Mouse (Mus musculus) heart, adult 2 months (tissue): ENCODE measurements around the gene Gm43552. TPM values are rescaled to one million over a fixed set of nuclear protein-coding genes. Genes with fewer than 3 reads are reported as not detected.

Experiments used
- DNase-seq, 2 experiments: peaks; one replicate each; pipeline ENCODE4 v3.0.0; 2021
- H3K27ac ChIP-seq: fragments of 200-600 bp; 2 replicates; pipeline ENCODE4 v1.8.1; 2022
- H3K27me3 ChIP-seq: fragments of 200-500 bp; 2 replicates; pipeline ENCODE4 v1.6.1; 2012; ENCODE audit warnings: mild to moderate bottlenecking, low read length, inconsistent platforms, mixed read lengths; ENCODE audit not compliant: control insufficient read depth, insufficient read depth
- H3K36me3 ChIP-seq: fragments of 200-500 bp; 2 replicates; pipeline ENCODE4 v1.6.1; 2012; ENCODE audit warnings: low read length, inconsistent platforms; ENCODE audit not compliant: control insufficient read depth, insufficient read depth
- H3K4me1 ChIP-seq: fragments of 200-500 bp; 2 replicates; pipeline ENCODE4 v1.6.1; 2011; ENCODE audit warnings: low read length; ENCODE audit not compliant: control insufficient read depth, insufficient read depth
- H3K4me3 ChIP-seq: fragments of 200-600 bp; 2 replicates; pipeline ENCODE4 v1.8.1; 2022
- H3K79me2 ChIP-seq: fragments of 200-500 bp; replicated peaks from 2 replicates; pipeline ENCODE4 v1.6.1; 2012; ENCODE audit warnings: mild to moderate bottlenecking, inconsistent platforms, low read length, moderate library complexity, mixed read lengths; ENCODE audit not compliant: control insufficient read depth, insufficient read depth
- H3K9ac ChIP-seq: fragments of 200-500 bp; 2 replicates; pipeline ENCODE4 v1.6.1; 2012; ENCODE audit warnings: low read depth, mild to moderate bottlenecking, control low read depth, inconsistent platforms, low read length, mixed read lengths
- CTCF ChIP-seq: fragments of 200-600 bp; IDR thresholded peaks from 2 replicates; pipeline ENCODE4 v1.8.1; 2022; ENCODE audit warnings: antibody characterized with exemption, mild to moderate bottlenecking, moderate library complexity
- EP300 ChIP-seq: fragments of 200-500 bp; IDR thresholded peaks from 2 replicates; pipeline ENCODE4 v1.6.1; 2011; ENCODE audit warnings: low read depth, low read length, control low read depth; ENCODE audit not compliant: insufficient read depth
- POLR2A ChIP-seq: fragments of 200-500 bp; IDR thresholded peaks from 2 replicates; pipeline ENCODE4 v1.6.1; 2011; ENCODE audit warnings: mild to moderate bottlenecking, low read depth, low read length, control low read depth; ENCODE audit not compliant: insufficient read depth
- WGBS: fragments of 180-500 bp; shearing (Covaris S2); methylation state at CpG from one replicate; pipeline ENCODE4 v1.1.7; 2018; 5-methylcytosine and 5-hydroxymethylcytosine counted together
- intact Hi-C: fragments of 180-260 bp; cut with DNase I; formaldehyde crosslinking; loops from one replicate; pipeline ENCODE4 v1.15.1; 2025
- polyA plus RNA-seq: library from polyadenylated mRNA; depleted of rRNA; stranded (reverse); fragments of >200 nt; gene quantifications from 2 replicates; pipeline ENCODE4 v1.2.3, GENCODE M21; 2012
- total RNA-seq, 2 experiments: library from RNA; stranded (reverse); gene quantifications; 2 replicates each; pipeline ENCODE4 v1.2.3; 2021

The Gm43552 gene
- total and polyA plus RNA-seq, 3 experiments = not detected

DNA sequence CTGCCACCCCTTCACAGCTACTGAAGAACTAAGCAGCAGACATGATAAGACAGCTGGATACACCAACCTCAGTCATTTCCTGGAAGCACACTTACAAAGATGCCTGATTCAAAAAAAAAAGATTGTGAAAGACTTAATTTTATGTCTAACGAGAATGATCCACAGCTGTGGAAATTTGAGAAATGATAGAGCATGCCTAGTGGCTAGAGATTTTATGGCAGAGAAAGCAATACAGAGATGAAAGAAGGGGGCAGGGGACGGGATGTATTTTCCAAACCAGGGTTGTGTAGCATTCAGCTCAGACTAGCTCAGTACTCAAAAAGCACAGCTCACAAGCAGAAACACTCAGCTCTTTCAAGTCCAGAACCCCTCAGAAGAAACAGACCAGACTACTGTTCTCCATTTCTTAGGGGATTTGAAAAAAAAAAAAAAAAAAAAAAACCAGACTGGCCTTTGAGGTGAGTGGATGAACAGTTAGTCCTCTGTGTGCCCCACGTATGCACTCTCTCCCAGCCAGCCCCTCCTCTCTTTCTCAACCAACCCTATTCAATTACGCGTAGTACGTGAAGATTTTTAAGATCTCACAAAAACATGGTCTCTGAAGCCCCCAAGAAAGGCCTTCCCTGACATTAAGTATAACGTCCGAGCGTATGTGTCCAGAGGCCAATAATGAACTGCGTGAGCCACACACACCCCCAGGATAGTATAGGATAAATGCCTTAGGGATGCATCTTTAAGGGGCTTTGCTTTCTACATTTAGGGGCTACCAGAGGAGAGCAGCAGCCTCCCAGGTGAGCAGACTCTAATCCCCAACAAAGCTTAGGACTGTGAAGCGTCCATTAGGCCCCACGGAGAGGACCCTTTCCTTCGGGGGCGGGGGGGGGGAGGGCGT is 57.9 kb downstream of the Gm43552 start:
- Histone ChIP-seq H3K9ac (peak overlapping the region; percentile 93), H3K79me2 (no peaks in the 10 kb centered on the region; the same call in 1 of the 2 replicates), H3K27ac (peak overlapping the region; percentile 96), H3K4me1 (peaks cover 2% of the 10 kb centered on the region; the same call in 1 of the 2 replicates), H3K36me3 (no peaks in the 10 kb centered on the region), H3K27me3 (no peaks in the 10 kb centered on the region), H3K4me3 (peak overlapping the region; percentile 87)
- no peak for DNase-seq
- intact Hi-C loops = loop anchor here (1.0 to 5.0 kb wide), 2 partner anchors 58 to 103 kb away; partner anchors contain the start of genes Gm43552, Smim14 and Ube2k
- TF ChIP-seq POLR2A (no peak), CTCF (no peak), EP300 (no peak)
- WGBS = 10% methylated on average over 15 of the region's 15 CpGs

DNA sequence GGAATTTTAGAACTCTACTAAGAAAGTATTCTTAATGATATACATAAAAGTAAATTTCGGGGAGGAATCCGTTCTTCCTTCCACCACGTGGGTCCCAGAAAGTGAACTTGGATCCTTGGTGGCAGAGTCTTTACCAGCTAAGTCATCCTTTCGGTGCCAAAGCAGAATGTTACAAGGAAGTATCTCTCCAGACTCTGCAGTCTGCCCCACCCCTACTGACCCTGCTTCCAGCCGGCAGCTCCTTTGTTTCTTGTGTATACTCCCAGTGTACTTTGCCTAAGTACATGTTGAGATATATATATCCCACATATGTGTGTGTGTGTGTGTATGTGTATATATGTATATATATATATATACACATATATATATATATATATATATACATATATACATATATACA is 63.2 kb downstream of the Gm43552 start:
- H3K79me2 ChIP-seq = no peaks in the 10 kb centered on the region; the same call in 1 of the 2 replicates
- H3K36me3 ChIP-seq = no peaks in the 10 kb centered on the region
- no peak overlapping the region for H3K9ac ChIP-seq
- no peaks in the 10 kb centered on the region for H3K27me3 ChIP-seq
- H3K4me1 ChIP-seq = no peaks in the 10 kb centered on the region
- H3K4me3 ChIP-seq = no peak overlapping the region
- no peak for DNase-seq
- TF ChIP-seq CTCF = no peak
- no peak for TF ChIP-seq POLR2A
- no peak for TF ChIP-seq EP300
- intact Hi-C loops = no loop called here
- 83% methylated on average over 5 of the region's 5 CpGs for WGBS
- no peak overlapping the region for H3K27ac ChIP-seq

DNA sequence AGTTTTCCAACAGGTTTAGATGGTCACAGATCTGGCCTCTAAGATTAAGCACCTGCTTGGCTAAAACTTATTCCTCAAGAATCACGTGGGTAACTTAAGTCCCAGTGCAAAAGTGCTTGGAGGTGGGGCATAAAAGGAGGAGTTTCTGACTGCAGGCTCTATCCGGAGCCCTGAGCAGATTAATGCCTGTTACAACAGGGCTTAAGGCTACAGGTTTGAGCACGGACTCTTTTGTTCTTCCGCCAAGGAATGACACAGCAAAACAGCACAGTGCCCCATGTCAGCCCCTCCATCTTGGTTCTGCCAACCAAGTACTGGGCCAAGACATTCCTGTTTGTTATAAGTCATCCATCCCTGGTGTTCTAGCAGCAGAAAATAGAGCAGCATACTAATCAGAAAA is 64.3 kb downstream of the Gm43552 start:
- Histone ChIP-seq H3K27ac (no peak overlapping the region), H3K79me2 (no peaks in the 10 kb centered on the region; the same call in 1 of the 2 replicates), H3K4me1 (no peaks in the 10 kb centered on the region), H3K9ac (no peak overlapping the region), H3K36me3 (no peaks in the 10 kb centered on the region), H3K4me3 (no peak overlapping the region), H3K27me3 (no peaks in the 10 kb centered on the region)
- TF ChIP-seq CTCF (no peak), POLR2A (no peak), EP300 (no peak)
- DNase-seq = no peak
- intact Hi-C loops = no loop called here
- 55% methylated on average over 4 of the region's 4 CpGs for WGBS

DNA sequence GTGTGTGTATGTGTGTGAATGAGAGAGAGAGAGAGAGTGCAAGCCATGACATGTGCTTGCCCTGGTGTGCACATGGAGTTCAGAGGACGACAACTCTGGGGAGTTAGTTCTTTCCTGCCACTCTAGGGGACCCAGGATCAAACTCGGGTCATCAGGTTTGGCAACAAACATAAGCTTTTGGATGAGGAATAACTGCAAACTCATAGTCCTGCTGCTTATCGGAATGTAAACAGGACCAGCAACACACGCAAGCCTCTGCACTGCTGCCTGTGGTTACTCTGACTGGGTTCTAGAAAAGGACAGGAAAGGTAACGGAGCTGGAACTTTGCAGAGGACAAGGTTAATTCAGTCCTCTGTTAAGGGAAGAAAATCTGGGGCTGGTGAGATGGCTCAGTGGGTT is 67.4 kb downstream of the Gm43552 start:
- no peaks in the 10 kb centered on the region for H3K4me1 ChIP-seq
- DNase-seq = no peak
- no peaks in the 10 kb centered on the region for H3K36me3 ChIP-seq
- H3K27ac ChIP-seq = no peak overlapping the region
- intact Hi-C loops = no loop called here
- no peaks in the 10 kb centered on the region; the same call in 1 of the 2 replicates for H3K79me2 ChIP-seq
- H3K4me3 ChIP-seq = no peak overlapping the region
- 80% methylated on average over 5 of the region's 5 CpGs for WGBS
- no peak overlapping the region for H3K9ac ChIP-seq
- no peaks in the 10 kb centered on the region for H3K27me3 ChIP-seq
- TF ChIP-seq EP300 (no peak), CTCF (no peak), POLR2A (no peak)

DNA sequence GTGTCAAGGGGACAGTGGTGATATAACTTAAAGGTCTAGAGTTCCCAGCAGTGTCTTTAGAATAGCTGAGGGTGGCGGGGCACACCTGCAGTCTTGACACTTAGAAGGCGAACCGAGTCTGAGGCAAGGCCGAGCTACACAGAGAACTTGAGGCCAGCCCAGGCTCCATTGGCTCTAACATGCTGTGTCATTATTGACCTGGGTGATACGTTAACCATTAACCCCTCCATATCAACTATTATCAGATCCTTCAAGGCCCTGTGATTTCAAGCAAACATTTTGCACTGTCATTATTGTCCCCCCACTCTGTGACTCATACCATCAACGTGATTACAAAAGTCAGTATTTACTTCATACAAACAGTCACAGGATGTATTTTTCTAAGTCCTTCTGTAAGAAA is 68.4 kb downstream of the Gm43552 start:
- TF ChIP-seq POLR2A = no peak
- TF ChIP-seq CTCF = no peak
- no peak for TF ChIP-seq EP300
- no peak overlapping the region for H3K4me3 ChIP-seq
- no peaks in the 10 kb centered on the region for H3K27me3 ChIP-seq
- 88% methylated on average over 6 of the region's 6 CpGs for WGBS
- no peaks in the 10 kb centered on the region for H3K36me3 ChIP-seq
- no peak overlapping the region for H3K27ac ChIP-seq
- no peak overlapping the region for H3K9ac ChIP-seq
- no peaks in the 10 kb centered on the region for H3K79me2 ChIP-seq
- no peaks in the 10 kb centered on the region for H3K4me1 ChIP-seq
- intact Hi-C loops = no loop called here
- DNase-seq = no peak

DNA sequence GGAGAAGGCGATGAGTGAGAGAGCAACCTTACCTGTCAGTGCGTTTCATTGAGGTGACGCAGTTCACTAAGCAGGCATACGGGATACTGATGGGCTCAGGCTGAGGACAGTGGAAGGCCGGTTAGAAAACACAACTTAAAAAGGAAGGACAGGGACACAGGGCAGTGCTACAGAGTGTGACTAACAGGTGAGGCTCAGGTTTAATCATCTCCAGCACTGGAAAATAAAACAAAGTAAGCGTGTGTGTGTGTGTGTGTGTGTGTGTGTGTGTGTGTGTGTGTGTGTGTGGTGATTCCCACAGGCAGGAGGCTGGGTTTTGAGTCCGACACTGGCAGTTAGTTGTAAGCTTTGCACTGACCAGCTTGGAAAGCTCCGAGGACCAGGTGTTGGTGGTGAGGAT is 69.8 kb downstream of the Gm43552 start:
- Histone ChIP-seq H3K4me1 (no peaks in the 10 kb centered on the region), H3K9ac (no peak overlapping the region), H3K27me3 (no peaks in the 10 kb centered on the region), H3K36me3 (no peaks in the 10 kb centered on the region), H3K27ac (no peak overlapping the region), H3K4me3 (no peak overlapping the region), H3K79me2 (no peaks in the 10 kb centered on the region)
- intact Hi-C loops = no loop called here
- no peak for DNase-seq
- 91% methylated on average over 8 of the region's 8 CpGs for WGBS
- TF ChIP-seq EP300 (no peak), CTCF (no peak), POLR2A (no peak)
